Mouse (Mus musculus) CH12.LX (cell line): ENCODE measurements around the gene Cenpk. TPM values are rescaled to one million over a fixed set of nuclear protein-coding genes. Genes with fewer than 3 reads are reported as not detected.

Source experiments
- DNase-seq: peaks from one replicate; pipeline ENCODE4 v3.0.0-alpha.2; 2013; ENCODE audit errors: extremely low read depth
- H3K27ac ChIP-seq: 2 replicates; pipeline ENCODE4 v1.5.1; 2012; ENCODE audit warnings: low read depth, mild to moderate bottlenecking, control low read depth, moderate library complexity; ENCODE audit not compliant: insufficient read depth
- H3K27me3 ChIP-seq: replicated peaks from 2 replicates; pipeline ENCODE3; 2012; ENCODE audit warnings: inconsistent platforms
- H3K36me3 ChIP-seq, 2 experiments: replicated peaks in 1 of 2; 2 replicates each; pipeline versions ENCODE3 to v1.6.1; 2012; ENCODE audit warnings: inconsistent platforms in 1 of 2, low read length in 1 of 2, mild to moderate bottlenecking in 1 of 2, mixed read lengths in 1 of 2, moderate library complexity in 1 of 2; ENCODE audit not compliant: control insufficient read depth in 1 of 2, insufficient read depth in 1 of 2
- H3K4me1 ChIP-seq, 2 experiments: 2 replicates each; pipeline ENCODE4 v1.6.1; 2012; ENCODE audit warnings: inconsistent platforms in 1 of 2, moderate library complexity in 1 of 2; ENCODE audit not compliant: insufficient read depth in 2 of 2, control insufficient read depth in 1 of 2
- H3K4me2 ChIP-seq: 2 replicates; pipeline ENCODE4 v1.6.1; 2012; ENCODE audit warnings: low read depth, mild to moderate bottlenecking, control low read depth; ENCODE audit not compliant: poor library complexity, insufficient read depth, severe bottlenecking
- H3K4me3 ChIP-seq, 3 experiments: fragments of 150-350 bp in 1 of 3; sonication (generic) in 1 of 3; replicated peaks in 1 of 3; 2 replicates each; pipeline versions ENCODE3 to v1.5.1; 2011 to 2012; ENCODE audit warnings: low read depth in 2 of 3, low read length in 2 of 3, mild to moderate bottlenecking in 2 of 3, moderate library complexity in 2 of 3, control low read depth in 1 of 3, improper control_type of control experiment in 1 of 3, inconsistent platforms in 1 of 3, mixed read lengths in 1 of 3; ENCODE audit not compliant: poor library complexity in 1 of 3
- H3K79me2 ChIP-seq: replicated peaks from 2 replicates; pipeline ENCODE4 v1.6.1; 2012; ENCODE audit warnings: mild to moderate bottlenecking, moderate library complexity; ENCODE audit not compliant: control insufficient read depth, poor library complexity, insufficient read depth, severe bottlenecking; ENCODE audit errors: extremely low read depth
- H3K9ac ChIP-seq: 2 replicates; pipeline ENCODE4 v1.6.1; 2012; ENCODE audit warnings: low read depth, mild to moderate bottlenecking, control low read depth, moderate library complexity; ENCODE audit not compliant: insufficient read depth
- H3K9me3 ChIP-seq: replicated peaks from 2 replicates; pipeline ENCODE3; 2012; ENCODE audit warnings: low read length, inconsistent platforms, mixed read lengths
- BHLHE40 ChIP-seq: IDR thresholded peaks from 2 replicates; pipeline ENCODE4 v1.6.1; 2011; ENCODE audit warnings: mild to moderate bottlenecking, low read depth, low read length, improper control_type of control experiment
- CTCF ChIP-seq, 2 experiments: IDR thresholded peaks in 1 of 2; conservative IDR thresholded peaks in 1 of 2; 2 replicates each; pipeline ENCODE4 v1.5.1; 2011 to 2012; ENCODE audit warnings: low read depth in 2 of 2, low read length in 2 of 2, improper control_type of control experiment in 1 of 2, inconsistent platforms in 1 of 2, mild to moderate bottlenecking in 1 of 2, moderate library complexity in 1 of 2
- E2F4 ChIP-seq: IDR thresholded peaks from 2 replicates; pipeline ENCODE4 v1.6.1; 2011; ENCODE audit warnings: low read depth, low read length, improper control_type of control experiment; ENCODE audit not compliant: insufficient replicate concordance
- EP300 ChIP-seq: IDR thresholded peaks from 2 replicates; pipeline ENCODE4 v1.6.1; 2011; ENCODE audit warnings: low read length, improper control_type of control experiment
- IRF4 ChIP-seq: IDR thresholded peaks from 2 replicates; pipeline ENCODE4 v1.6.1; 2014; ENCODE audit warnings: low read depth, mild to moderate bottlenecking, inconsistent platforms, low read length, improper control_type of control experiment
- JUN ChIP-seq: IDR thresholded peaks from 2 replicates; pipeline ENCODE4 v1.6.1; 2011; ENCODE audit warnings: low read depth, mild to moderate bottlenecking, low read length, improper control_type of control experiment, moderate library complexity; ENCODE audit not compliant: insufficient read depth
- JUND ChIP-seq: conservative IDR thresholded peaks from 2 replicates; pipeline ENCODE4 v1.6.1; 2011; ENCODE audit warnings: low read depth, low read length, improper control_type of control experiment
- KAT2A ChIP-seq: IDR thresholded peaks from 2 replicates; pipeline ENCODE4 v1.6.1; 2012; ENCODE audit warnings: low read length, improper control_type of control experiment, inconsistent platforms; ENCODE audit not compliant: insufficient replicate concordance
- MEF2A ChIP-seq: IDR thresholded peaks from 2 replicates; pipeline ENCODE4 v1.6.1; 2014; ENCODE audit warnings: low read depth, mild to moderate bottlenecking, inconsistent platforms, low read length, improper control_type of control experiment, borderline replicate concordance
- MXI1 ChIP-seq: IDR thresholded peaks from 2 replicates; pipeline ENCODE4 v1.6.1; 2011; ENCODE audit warnings: mild to moderate bottlenecking, low read depth, low read length, improper control_type of control experiment
- MYC ChIP-seq: IDR thresholded peaks from 2 replicates; pipeline ENCODE4 v1.6.1; 2011; ENCODE audit warnings: low read depth, mild to moderate bottlenecking, improper control_type of control experiment, low read length
- NRF1 ChIP-seq: IDR thresholded peaks from 2 replicates; pipeline ENCODE4 v1.6.1; 2014; ENCODE audit warnings: low read depth, mild to moderate bottlenecking, inconsistent platforms, low read length, improper control_type of control experiment, moderate library complexity
- PAX5 ChIP-seq: IDR thresholded peaks from 2 replicates; pipeline ENCODE4 v1.6.1; 2012; ENCODE audit warnings: low read length, inconsistent platforms, mixed read lengths
- POLR2A ChIP-seq: IDR thresholded peaks from 2 replicates; pipeline ENCODE4 v1.6.1; 2011; ENCODE audit warnings: low read depth, mild to moderate bottlenecking, improper control_type of control experiment, low read length
- TCF12 ChIP-seq: IDR thresholded peaks from 2 replicates; pipeline ENCODE4 v1.6.1; 2014; ENCODE audit warnings: low read depth, mild to moderate bottlenecking, inconsistent platforms, low read length, improper control_type of control experiment
- USF1 ChIP-seq: IDR thresholded peaks from 2 replicates; pipeline ENCODE4 v1.6.1; 2014; ENCODE audit warnings: low read depth, mild to moderate bottlenecking, inconsistent platforms, low read length, improper control_type of control experiment
- ZC3H11A ChIP-seq: IDR thresholded peaks from 2 replicates; pipeline ENCODE4 v1.6.1; 2012; ENCODE audit warnings: low read depth, mild to moderate bottlenecking, inconsistent platforms, low read length, improper control_type of control experiment
- ZKSCAN1 ChIP-seq: IDR thresholded peaks from 2 replicates; pipeline ENCODE4 v1.6.1; 2012; ENCODE audit warnings: low read depth, inconsistent platforms, low read length, improper control_type of control experiment, borderline replicate concordance
- ZMIZ1 ChIP-seq: IDR thresholded peaks from 2 replicates; pipeline ENCODE4 v1.6.1; 2012; ENCODE audit warnings: low read depth, mild to moderate bottlenecking, inconsistent platforms, low read length, improper control_type of control experiment
- ZNF384 ChIP-seq: IDR thresholded peaks from 2 replicates; pipeline ENCODE4 v1.6.1; 2012; ENCODE audit warnings: low read depth, low read length, improper control_type of control experiment, inconsistent platforms
- dilution Hi-C: fragments of 300-500 bp; cut with MboI; formaldehyde crosslinking; loops from 2 replicates; pipeline ENCODE4 v1.14.3; 2020; ENCODE audit warnings: low sequenced_read_pairs; ENCODE audit not compliant: extremely low pct_unique_long_range_greater_than_20kb, extremely low pct_ligation_motif_present
- in situ Hi-C: fragments of 300-500 bp; cut with MboI; formaldehyde crosslinking; loops from 3 replicates; pipeline ENCODE4 v1.14.3; 2019; ENCODE audit warnings: low sequenced_read_pairs, low pct_ligation_motif_present, low pct_unique_long_range_greater_than_20kb, mixed read lengths
- polyA plus RNA-seq: library from polyadenylated mRNA; unstranded; fragments of >175 nt; gene quantifications from 2 replicates; pipeline ENCODE4 v1.2.1, GENCODE M21; 2012; ENCODE audit warnings: low read depth; ENCODE audit not compliant: insufficient read length
- total RNA-seq, 2 experiments: library from RNA; depleted of rRNA; stranded (reverse); fragments of 300-350 nt in 1 of 2; fragments of >200 nt in 1 of 2; gene quantifications; 2 replicates each; pipeline ENCODE4 v1.2.3; 2012 to 2014

Cenpk gene
- total and polyA plus RNA-seq, 3 experiments, result 19.0 to 113 (median 35.5) TPM

DNA sequence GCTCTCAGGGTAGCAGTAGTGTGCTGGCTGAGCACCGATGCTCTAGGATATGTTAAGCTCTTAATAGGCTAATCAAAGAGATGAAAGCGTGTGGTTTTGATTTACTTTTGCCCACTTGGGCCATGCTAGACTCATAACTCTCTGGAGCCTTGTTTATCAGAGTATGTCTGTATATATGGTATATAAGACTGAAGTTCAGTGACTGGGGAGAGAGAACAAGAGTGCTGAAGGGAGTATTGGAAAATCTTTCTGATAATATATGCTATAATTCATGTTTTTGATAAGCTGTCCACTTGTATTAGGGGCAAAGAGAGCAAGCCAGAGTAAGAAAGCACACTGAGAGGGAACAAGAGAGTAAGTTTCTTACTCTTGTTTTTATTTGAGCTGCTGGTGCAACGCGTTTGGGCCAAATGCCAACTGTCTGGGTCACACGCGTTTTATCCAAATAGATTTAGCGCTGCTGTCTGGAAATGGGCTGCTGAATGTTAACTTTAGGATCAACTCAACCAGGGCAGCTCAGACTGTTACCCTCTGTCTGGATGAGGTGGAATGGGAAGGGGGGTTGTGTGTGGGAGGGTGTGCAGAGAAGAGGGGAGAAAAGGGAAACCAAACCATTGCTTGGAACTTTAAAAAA is 59.9 kb downstream of the Cenpk start:
- Histone ChIP-seq H3K27me3 (no peaks in the 10 kb centered on the region), H3K79me2 (no peaks in the 10 kb centered on the region; the same call in 1 of the 2 replicates), H3K9ac (peak overlapping the region; percentile 37; the same call in 1 of the 2 replicates), H3K9me3 (no peaks in the 10 kb centered on the region), H3K27ac (no peak overlapping the region), H3K4me1 (peaks cover 0 to 12% of the 10 kb centered on the region in 2 experiments; a peak in 1 of 4 replicates), H3K4me3 (peak overlapping the region; percentile 42 to 45 (median 43)), H3K4me2 (peak overlapping the region; percentile 100), H3K36me3 (no peaks in the 10 kb centered on the region)
- dilution Hi-C loops, result no loop called here
- in situ Hi-C loops, result loop anchor here (10.0 kb wide), 1 partner anchor 496 kb away; no protein-coding TSS in a partner anchor
- DNase-seq, result no peak
- TF ChIP-seq NRF1 (no peak), ZNF384 (no peak), JUND (no peak), BHLHE40 (no peak), MYC (no peak), ZKSCAN1 (no peak), POLR2A (no peak), USF1 (no peak), EP300 (no peak), ZC3H11A (no peak), ZMIZ1 (no peak), PAX5 (no peak), MXI1 (no peak), E2F4 (no peak), KAT2A (no peak), JUN (no peak), MEF2A (no peak), TCF12 (no peak), CTCF (conservative IDR thresholded peaks at IDR 0.05 in 1 of 2, IDR thresholded peaks at IDR 0.05 in 1 of 2; ENCODE audit: low read depth in 2 of 2, low read length in 2 of 2) (no peak)

DNA sequence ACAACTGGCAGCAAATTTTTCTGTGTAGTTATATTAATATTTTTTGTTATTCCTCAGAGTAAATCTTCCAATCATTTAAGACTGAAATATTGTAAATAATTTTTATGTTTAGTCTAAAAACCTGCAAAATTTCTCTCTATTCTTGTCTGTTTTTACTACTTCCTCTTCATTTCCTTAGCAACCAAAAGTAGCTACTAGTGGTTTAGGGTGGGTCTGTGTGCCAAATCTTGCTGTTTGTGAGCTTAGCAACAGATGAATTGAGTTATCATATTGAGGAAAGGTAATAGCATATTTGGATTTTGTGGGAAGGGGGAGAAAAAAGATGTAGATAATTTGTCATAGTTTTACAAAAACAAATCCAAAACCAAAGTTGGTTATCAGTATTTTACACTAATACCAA is 60.8 kb downstream of the Cenpk start:
- TF ChIP-seq USF1 (no peak), IRF4 (no peak)
- Histone ChIP-seq H3K27ac (no peak overlapping the region), H3K79me2 (no peaks in the 10 kb centered on the region; the same call in 1 of the 2 replicates), H3K4me3 (no peak overlapping the region), H3K4me2 (no peak overlapping the region), H3K27me3 (no peaks in the 10 kb centered on the region), H3K9me3 (no peaks in the 10 kb centered on the region), H3K9ac (no peak overlapping the region), H3K36me3 (no peaks in the 10 kb centered on the region), H3K4me1 (peaks cover 0 to 12% of the 10 kb centered on the region in 2 experiments; a peak in 1 of 4 replicates)
- in situ Hi-C loops (loop anchor here (10.0 kb wide), 1 partner anchor 496 kb away; no protein-coding TSS in a partner anchor), dilution Hi-C loops (no loop called here)
- DNase-seq, result peak; percentile 35
